Mouse (Mus musculus) ES-Bruce4 (cell line): Measurements from ENCODE around the gene Iffo1. TPM values are rescaled to one million over a fixed set of nuclear protein-coding genes. Genes with fewer than 3 reads are reported as not detected.

ENCODE experiments used
- H3K27ac ChIP-seq: 2 replicates; pipeline ENCODE4 v1.5.1; 2012; ENCODE audit warnings: low read length, inconsistent platforms; ENCODE audit not compliant: insufficient read depth
- H3K27me3 ChIP-seq: 2 replicates; pipeline ENCODE4 v1.6.1; 2012; ENCODE audit warnings: mild to moderate bottlenecking, low read length, inconsistent platforms; ENCODE audit not compliant: control insufficient read depth, poor library complexity, insufficient read depth, severe bottlenecking
- H3K36me3 ChIP-seq: 2 replicates; pipeline ENCODE4 v1.6.1; 2012; ENCODE audit warnings: inconsistent platforms, mild to moderate bottlenecking, low read length, moderate library complexity; ENCODE audit not compliant: control insufficient read depth, poor library complexity, insufficient read depth, severe bottlenecking
- H3K4me1 ChIP-seq: one replicate; pipeline ENCODE4 v1.8.1; 2011; ENCODE audit warnings: low read length; ENCODE audit not compliant: control insufficient read depth, insufficient read depth
- H3K4me3 ChIP-seq: 2 replicates; pipeline ENCODE4 v1.5.1; 2011; ENCODE audit warnings: low read depth, mild to moderate bottlenecking, low read length
- H3K9ac ChIP-seq: 2 replicates; pipeline ENCODE4 v1.6.1; 2012; ENCODE audit warnings: low read depth, mild to moderate bottlenecking, inconsistent platforms; ENCODE audit not compliant: poor library complexity, severe bottlenecking
- H3K9me3 ChIP-seq: replicated peaks from 2 replicates; pipeline ENCODE4 v1.6.1; 2012; ENCODE audit warnings: mild to moderate bottlenecking, low read length, inconsistent platforms; ENCODE audit not compliant: control insufficient read depth, poor library complexity, insufficient read depth, severe bottlenecking
- CTCF ChIP-seq: IDR thresholded peaks from one replicate; pipeline ENCODE4 v1.8.1; 2011; ENCODE audit warnings: low read depth, low read length
- EP300 ChIP-seq: IDR thresholded peaks from 2 replicates; pipeline ENCODE4 v1.6.1; 2011; ENCODE audit warnings: low read depth, low read length; ENCODE audit not compliant: insufficient read depth
- POLR2A ChIP-seq: IDR thresholded peaks from one replicate; pipeline ENCODE4 v1.8.1; 2011; ENCODE audit warnings: low read length; ENCODE audit not compliant: insufficient read depth
- polyA plus RNA-seq: library from polyadenylated mRNA; stranded (reverse); fragments of >200 nt; gene quantifications from 2 replicates; pipeline ENCODE4 v1.2.4, GENCODE M21; 2011; ENCODE audit warnings: low read depth; ENCODE audit not compliant: missing spikeins, insufficient read depth, insufficient read length

Gene Iffo1
- polyA plus RNA-seq, 1 experiment, result 8.3 TPM

DNA sequence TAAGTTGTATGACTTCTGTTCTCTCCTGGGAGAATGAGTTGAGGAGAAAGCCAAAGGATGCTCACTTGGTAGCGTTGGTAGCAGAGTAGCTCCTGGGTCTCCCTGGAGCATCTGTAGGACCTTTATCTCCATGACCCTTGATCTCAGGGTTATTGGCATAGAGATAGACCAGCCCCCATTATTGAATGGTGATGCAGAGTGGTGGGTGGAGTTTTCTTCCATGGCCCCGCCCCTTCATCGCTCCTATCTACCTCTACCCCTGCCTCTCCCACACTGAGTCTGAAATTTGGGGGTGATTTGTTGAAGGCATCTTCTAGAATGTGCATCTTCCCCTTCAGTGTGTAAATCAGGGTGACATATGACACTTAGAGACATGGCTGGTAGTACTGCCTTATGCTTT lies 11.4 kb downstream of the Iffo1 start:
- TF ChIP-seq POLR2A (no peak), CTCF (no peak), EP300 (no peak)
- Histone ChIP-seq H3K4me3 (no peak overlapping the region), H3K9ac (no peak overlapping the region), H3K9me3 (no peaks in the 10 kb centered on the region), H3K27ac (no peak overlapping the region), H3K36me3 (no peaks in the 10 kb centered on the region; the same call in 1 of the 2 replicates), H3K27me3 (no peaks in the 10 kb centered on the region), H3K4me1 (peaks cover 4% of the 10 kb centered on the region)

GRCm38 (mm10) chr6:125156903-125157614 lies 12.0 kb downstream of the Iffo1 start:
- peaks cover 4% of the 10 kb centered on the region for H3K4me1 ChIP-seq
- no peaks in the 10 kb centered on the region for H3K9me3 ChIP-seq
- TF ChIP-seq POLR2A (no peak), CTCF (no peak), EP300 (no peak)
- no peak overlapping the region for H3K9ac ChIP-seq
- no peaks in the 10 kb centered on the region for H3K27me3 ChIP-seq
- no peaks in the 10 kb centered on the region; the same call in 1 of the 2 replicates for H3K36me3 ChIP-seq
- H3K4me3 ChIP-seq, result no peak overlapping the region
- H3K27ac ChIP-seq, result no peak overlapping the region

GRCm38 (mm10) chr6:125158944-125159492 lies 14.0 kb downstream of the Iffo1 start:
- H3K9me3 ChIP-seq, result no peaks in the 10 kb centered on the region
- TF ChIP-seq POLR2A, result no peak
- TF ChIP-seq EP300, result 0 out of 2 replicates have a peak, but pooled peaks have one; percentile 32
- TF ChIP-seq CTCF, result no peak
- peaks cover 14% of the 10 kb centered on the region for H3K36me3 ChIP-seq
- H3K4me3 ChIP-seq, result no peak overlapping the region
- peak overlapping the region; percentile 89 for H3K27ac ChIP-seq
- H3K9ac ChIP-seq, result no peak overlapping the region
- no peaks in the 10 kb centered on the region for H3K27me3 ChIP-seq
- H3K4me1 ChIP-seq, result peaks cover 4% of the 10 kb centered on the region

DNA sequence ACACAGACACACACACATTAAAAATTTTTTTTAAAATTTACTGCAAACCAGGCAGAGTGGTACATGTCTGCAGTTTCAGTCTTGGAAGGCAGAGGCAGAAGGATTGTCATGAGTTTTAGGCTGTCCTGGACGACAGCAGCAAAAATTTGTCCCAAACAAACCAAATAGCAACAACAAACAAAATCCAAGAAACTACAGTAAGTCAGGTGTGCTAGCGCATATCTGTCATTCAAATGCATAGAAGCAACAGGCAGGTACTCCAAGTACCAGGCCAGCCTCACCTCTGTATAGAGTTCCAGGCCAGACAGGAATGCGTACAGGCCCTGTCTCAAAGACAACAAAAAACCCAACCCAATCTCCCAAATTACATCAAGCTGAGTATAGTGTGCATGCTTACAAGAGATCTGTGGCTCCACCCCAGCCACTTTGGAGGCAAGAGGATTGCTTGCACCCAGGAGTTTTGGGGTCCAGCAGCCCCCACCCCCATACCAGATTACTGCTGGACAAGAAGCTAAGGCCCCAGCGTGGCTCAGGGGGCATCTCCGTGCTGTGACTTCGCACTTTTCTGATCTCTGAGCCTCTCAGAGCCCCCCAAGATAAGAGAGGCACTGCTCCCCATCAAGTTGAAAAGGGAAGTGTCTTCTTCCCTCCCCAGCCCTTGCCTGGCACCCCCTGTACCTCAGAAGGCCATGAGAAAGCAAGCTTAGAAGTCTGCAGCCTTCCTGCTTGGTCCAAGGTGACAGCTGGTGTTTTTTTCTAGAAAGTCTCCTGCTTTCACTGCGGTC lies 14.9 kb downstream of the Iffo1 start:
- Histone ChIP-seq H3K27me3 (no peaks in the 10 kb centered on the region), H3K9me3 (no peaks in the 10 kb centered on the region), H3K27ac (peak overlapping the region; percentile 89), H3K4me1 (peaks cover 4% of the 10 kb centered on the region), H3K36me3 (peaks cover 24% of the 10 kb centered on the region), H3K9ac (peak overlapping the region; percentile 5), H3K4me3 (no peak overlapping the region)
- no peak for TF ChIP-seq EP300
- TF ChIP-seq POLR2A, result no peak
- no peak for TF ChIP-seq CTCF

- TF ChIP-seq POLR2A, result no peak
- no peak for TF ChIP-seq EP300
- no peak for TF ChIP-seq CTCF
- Histone ChIP-seq H3K4me1 (peaks cover 4% of the 10 kb centered on the region), H3K9me3 (no peaks in the 10 kb centered on the region), H3K4me3 (no peak overlapping the region), H3K36me3 (peaks cover 25% of the 10 kb centered on the region), H3K27me3 (no peaks in the 10 kb centered on the region), H3K27ac (peak overlapping the region; percentile 89), H3K9ac (peak overlapping the region; percentile 5)
Observed at GRCm38 (mm10) chr6:125160558-125160853, 15.5 kb downstream of the Iffo1 start.
